Mouse (Mus musculus) urinary bladder, postnatal 14 days (tissue): ENCODE data around the gene Arl10.

Experiments
- DNase-seq: peaks from one replicate; pipeline ENCODE4 v3.0.0; 2021; ENCODE audit warnings: low spot score

The Arl10 gene

DNA sequence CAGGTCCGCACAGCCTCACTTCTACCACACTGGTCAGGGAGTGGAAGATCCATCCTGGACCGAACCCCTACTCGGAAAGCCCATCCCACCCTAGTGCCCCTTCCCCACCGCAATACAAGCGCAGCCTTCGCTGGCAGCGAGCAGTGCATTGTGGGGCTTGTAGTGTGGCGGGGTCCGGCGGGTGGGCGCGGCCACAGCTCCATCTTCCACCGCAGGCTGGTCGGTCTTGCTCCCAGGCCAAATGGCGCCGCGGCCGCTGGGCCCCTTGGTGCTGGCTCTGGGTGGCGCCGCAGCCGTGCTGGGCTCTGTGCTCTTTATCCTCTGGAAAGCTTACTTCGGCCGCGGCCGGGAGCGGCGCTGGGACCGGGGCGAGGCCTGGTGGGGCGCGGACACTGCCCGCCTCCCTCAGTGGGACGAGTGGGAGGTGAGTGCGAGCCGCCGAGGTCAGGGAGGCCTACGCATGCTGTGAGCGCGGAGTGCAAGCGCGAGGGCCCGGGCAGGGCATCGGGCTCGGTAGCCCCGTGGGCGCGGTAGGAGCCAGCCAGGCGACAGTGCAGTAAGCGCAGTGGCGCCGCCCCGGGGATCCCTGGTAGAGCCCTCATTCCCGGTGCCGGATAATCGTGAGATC, at the start of gene Arl10:
TSS of gene Arl10 (plus strand) at position 162 of the 628 bp plus-strand sequence.
- peak; percentile 75 for DNase-seq

DNA sequence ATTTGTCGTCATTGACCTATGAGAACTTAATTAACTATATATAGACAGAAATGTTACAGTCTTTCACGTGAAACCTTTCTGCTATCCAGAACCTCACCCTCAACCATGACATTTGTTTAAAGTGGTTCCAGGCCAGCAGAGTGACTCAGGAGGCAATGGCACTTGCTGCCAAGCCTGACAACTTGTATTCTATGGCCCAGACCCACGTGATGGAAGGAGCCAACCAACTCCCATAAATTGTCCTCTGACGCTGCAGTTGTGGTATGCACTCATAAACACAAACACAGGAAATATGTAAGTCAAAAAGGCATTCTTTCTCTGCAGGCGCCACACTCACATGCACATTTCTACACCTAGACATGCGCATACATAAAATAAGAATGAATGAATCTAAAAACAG, 47.7 kb upstream of the Arl10 start:
- no peak for DNase-seq

DNA sequence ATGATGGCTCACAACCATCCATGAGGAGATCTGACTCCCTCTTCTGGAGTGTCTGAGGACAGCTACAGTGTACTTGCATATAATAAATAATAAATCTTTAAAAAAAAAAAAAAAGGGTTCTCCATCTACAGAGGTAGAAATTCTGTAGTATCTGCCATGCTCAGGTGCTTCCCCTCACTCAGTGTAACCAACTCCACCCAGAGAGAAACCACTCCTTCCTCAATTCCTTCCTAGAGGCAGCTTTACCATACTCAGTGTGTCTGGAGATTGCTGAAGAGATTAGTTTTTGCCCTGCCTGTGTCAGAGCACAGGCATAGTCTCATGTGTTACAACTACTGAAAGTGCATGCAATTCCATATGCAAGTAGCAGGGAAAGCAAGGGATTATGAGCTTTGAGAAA, 42.7 kb upstream of the Arl10 start:
- DNase-seq, result no peak

DNA sequence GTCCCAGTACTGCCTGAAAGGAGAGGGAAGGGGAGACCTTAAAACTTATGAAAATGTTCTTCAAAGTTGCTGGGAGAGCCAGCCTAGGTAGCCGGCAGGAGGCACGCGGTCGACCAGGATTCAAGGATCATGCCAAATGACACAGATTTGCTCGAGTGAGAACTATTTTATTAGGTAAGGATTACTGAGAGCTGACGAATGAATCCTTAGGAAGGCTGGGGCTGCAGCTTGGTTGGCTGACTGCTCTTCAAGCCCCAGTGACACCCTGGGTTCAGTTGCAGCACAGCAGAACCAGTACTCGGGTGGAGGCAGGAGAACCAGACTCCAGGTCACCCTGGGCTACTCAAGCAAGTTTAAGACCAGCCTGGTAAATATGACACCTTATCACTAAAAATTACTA, 26.8 kb upstream of the Arl10 start:
- no peak for DNase-seq

DNA sequence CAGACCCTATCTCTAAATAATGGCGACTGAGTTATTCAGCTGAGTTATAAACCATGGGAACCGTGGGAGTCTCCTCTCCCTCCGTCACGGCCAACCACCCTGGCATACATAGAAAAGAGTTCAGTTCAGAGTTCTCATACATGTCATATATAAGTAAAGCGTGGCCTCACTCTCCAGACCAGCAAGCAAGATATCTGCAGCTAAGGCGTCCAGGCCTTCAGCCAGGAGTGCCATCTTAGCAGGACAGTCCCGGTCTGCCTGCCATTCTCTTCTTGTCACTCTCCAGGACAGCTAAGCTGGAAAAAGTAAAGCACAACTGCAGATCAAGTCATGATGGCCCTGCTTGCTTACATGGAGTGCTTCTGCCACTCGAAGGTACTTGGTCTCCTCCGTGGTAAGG, 18.6 kb upstream of the Arl10 start:
- no peak for DNase-seq

DNA sequence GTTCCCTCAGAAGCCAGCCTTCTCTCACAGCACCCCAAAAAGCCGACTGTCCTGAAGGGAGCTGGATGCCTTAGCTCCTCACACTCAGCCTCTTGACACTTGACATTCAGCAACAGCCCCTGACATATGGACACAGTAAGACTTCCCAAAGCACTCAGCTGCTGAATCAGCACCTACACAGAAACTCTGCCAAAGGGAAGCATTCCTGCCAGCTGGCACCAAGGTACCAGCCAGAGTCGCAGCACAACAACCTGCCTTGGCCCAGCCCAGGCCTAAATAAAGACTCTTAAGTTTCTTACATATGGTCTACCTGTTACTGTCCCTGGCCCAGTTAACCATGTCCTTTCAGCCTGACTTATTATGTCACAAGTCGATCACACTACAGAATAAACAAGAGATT, 18.0 kb upstream of the Arl10 start:
- no peak for DNase-seq

DNA sequence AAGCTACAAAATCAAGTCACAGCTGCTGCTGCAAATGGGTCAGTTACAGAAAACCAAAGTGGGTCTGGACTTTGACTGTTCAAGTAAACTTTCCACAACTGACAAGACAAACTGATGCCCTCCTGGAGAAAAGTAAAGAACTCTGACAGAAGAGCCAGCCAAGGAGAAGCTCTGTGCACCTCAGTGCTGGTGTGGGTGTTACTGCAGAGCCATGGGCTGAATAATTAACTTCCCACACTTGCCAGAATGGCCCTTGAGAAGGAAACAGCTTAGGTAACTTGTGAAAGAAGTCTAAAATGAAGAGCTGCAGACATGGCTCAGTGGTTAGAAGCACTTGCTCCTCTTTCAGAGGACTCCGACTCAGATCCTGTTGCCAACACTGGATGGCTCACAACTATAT, 17.2 kb upstream of the Arl10 start:
- no peak for DNase-seq

DNA sequence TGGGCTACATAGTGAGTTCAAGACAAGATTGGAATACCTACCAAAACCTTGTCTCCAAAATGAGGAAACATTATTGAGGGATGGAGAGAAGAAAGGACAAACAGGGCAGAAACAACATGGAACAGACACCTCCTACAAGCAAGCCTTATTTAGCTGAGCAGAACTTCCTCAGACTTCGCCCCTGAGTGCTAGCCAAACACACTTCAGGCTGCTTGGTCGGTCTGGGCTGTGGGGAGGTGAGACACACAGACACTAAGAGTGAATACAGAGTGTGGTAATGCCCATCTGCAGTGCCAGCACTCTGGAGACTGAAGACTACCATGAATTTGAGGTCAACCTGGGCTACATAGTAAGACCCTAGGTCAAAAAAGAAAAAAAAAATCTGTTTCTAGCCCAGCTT, 15.2 kb upstream of the Arl10 start:
- DNase-seq, result no peak

DNA sequence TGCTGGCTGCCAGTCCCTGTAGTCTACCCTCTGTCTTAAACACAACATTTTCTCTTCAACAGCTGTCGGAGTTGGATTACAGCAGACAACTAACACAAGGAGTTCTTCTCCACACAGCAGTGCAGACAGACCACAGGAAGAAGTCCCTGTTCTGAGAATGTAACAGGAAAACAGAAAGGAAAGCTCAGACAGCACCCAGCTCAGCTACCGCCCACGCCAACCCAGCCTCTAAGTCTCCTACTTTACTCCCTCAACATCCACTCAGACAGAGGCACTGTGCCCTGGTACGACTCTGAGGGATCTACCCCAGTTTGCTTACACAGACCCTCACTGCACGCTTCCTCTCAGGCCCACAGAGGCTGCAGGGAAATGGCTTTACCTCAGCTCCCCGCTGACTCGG, 14.2 kb upstream of the Arl10 start:
- no peak for DNase-seq

DNA sequence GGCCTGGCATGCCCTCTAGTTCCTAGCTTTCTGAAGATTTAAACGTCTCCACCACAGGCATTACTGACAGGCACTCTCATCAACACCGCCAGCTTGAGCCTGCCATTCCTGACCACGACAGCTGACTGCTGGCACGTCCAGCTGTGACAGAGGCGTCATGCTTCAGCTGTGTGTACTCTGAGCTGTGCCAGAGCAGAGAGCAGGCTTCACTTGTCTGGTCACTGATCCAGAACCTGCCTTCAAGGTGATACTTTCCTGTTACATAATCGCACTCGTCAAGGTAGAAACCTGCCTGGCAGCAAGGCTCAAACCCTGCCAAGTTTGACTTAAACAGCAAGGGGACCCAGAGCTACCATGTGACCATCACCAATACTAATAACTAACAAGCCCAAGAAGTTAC, 12.3 kb upstream of the Arl10 start:
- no peak for DNase-seq

DNA sequence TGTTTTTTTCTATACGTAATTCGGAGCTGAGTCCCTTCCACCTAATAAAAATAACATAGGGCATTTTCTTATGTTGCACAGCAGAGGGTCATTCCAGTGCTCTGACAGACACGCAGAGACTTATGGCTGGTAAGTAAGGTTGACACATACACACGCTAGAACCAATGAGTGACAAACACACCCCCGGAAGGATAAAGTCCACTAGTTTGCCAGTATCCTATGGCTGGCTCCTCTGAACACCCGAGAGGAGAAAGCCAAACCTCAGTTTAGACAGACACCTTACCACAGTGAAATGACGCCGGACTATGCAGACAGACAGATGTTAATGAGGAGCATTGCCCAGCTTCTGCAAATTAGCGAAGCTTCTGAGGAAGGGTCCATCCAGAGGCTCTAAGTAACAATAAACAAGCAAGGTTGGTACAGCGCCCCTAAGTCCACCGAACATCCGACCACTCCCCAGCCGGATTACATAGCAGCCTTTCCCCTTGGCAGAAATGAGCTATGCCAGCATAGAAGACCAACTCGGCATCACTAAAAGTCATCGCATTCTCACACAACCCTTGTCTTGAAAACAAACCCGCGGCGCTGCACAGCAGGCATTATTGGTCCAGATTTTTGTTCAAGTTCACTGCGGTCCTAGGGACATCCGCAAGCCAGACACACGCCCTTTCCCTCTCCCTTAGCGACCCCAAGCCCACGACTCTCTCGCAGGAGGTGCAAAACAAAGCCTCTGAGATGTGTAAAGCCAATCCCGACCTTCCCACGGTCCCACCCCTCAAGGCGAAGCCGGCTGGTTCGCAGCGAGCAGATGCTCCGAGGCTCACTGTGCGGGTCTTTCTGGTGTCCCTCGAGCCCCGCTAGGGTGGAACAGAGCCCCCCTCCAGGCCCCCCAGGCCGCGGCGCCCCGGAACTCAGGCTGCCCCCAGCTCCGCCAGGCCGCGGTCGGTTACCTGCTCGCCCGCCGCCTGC, 10.3 kb upstream of the Arl10 start:
- peak; percentile 15 for DNase-seq

DNA sequence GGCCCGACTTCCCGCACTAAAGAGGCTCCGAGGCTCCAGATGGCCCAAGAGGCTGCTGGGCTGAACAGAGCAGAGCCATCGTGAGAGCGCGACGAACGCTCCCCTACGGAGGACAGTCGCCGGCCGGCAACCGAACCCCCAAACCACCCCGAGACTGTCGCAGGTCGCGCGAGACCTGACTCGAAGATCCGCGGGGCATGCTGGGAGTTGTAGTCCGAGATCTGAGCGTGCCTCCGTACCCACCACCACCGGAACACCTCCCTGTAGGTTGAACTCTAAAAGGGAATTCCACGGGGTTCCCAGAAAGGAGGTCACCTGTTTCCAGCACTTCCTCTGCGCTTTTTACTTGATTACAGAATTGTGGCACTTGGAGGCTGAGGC, 9.6 kb upstream of the Arl10 start, which contains the start of gene 4833439L19Rik:
TSS of gene 4833439L19Rik (minus strand) at position 235 of the 381 bp plus-strand sequence.
- DNase-seq, result peak; percentile 96

DNA sequence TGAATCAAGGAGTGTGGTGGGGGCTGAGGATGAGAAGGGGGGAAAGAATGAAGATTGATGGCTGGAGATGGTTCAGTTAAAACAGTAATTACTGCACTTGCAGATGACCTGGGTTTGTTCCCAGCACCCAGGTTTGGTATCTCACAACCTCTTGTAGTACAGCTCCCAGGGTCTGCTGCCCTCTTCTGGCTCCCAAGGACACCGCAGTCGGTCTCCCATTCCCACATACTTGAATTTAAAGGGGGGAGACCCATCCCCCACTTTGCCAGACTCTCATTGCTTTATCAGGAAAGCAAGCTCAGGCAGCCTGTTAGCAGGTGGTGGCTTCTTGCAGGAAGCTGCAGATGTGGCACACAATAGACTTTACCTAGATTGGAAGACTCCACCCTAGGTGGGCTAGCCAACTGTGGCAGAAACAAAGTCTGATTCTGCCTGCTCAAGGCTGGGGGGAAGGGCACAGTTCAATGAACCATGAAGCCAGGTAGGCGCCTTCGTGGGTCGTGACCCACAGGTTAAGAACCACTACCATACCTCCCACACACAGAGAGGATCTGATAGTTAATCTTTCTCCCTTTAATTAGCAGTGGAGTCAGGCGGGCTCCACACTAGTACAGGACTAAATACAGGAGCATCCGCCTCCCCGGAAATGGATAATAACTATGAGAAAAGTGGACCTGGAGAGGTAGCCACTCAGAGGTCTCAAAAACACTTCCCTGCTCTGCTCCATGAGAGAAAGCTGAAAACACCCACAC, 9.0 kb upstream of the Arl10 start:
- DNase-seq, result peak; percentile 61

DNA sequence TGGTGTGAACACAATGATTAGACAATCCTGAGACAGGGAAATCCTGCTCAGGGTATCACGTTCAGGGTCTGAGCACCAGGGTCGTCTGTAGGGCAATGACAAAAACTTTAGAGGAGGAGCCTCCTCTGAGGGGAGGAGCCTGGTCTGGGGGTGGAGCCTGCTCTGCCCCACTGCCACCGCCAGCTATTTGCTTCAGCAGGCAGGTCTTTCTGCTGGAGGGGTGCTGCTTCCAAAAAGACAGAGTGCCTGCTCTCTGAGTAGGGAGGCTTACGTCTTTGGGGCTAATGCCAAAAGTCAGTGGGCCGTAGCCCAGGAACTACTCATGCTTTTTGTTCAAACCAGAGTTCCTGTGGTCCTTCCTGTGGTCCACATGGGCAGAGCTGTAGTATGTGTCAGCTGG, 6.4 kb upstream of the Arl10 start:
- DNase-seq, result no peak

DNA sequence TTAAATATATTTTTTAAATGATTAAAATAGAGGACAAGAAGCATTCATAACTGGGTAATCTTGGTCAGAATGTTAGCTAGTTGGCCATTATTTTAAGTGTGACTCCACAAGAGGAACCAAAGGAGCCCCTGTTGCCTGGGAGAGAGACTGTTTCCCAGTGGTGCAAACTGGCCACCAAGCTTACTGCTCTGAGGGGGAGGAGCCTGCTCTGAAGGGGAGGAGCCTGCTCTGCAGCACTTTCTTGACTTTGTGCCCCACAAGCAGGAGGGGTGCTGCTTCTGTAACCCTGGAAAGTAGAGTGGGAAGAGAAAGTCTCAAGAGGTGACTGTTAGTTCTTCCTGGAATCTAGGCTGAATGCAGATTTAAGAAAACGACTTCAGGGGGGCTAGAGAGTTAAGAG, 5.5 kb upstream of the Arl10 start:
- no peak for DNase-seq

DNA sequence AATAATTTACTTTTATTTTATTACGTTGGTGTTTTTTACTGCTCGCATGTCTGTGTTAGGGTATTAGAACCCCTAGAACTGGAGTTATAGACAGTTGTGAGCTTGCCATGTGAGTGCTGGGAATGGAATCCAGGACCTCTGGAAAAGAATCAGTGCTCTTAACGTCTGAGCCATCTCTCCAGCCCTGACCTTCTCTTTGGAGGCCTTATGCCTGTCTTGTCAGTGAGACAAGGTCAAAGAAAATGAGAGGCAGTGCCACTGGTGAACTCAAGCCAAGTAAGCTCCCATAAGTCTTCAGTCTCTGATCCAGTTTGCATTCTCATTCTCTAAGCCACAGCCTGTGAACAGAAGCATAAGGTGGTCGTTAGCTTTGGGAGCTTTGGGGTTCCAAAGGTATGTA, 4.1 kb upstream of the Arl10 start:
- no peak for DNase-seq

DNA sequence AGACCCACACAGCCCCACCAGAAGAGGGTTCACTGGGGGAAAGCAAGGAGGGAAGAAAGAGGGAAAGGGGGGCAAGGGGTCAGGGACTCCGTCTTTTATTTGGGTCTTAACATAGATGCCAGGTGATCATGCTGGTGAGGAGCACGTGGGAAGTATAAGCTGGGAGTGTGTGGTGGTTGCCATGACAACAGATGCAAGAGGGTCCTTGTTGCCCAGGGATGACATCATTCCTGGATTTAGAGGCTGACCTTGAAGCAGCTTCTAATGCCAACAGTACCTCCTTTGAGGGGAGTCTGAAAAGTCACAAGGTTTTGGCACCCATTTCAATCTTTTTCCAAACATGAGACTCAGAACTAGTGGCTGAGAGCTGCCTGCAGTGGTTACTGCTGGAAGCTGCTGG, 3.2 kb upstream of the Arl10 start:
- DNase-seq, result no peak

DNA sequence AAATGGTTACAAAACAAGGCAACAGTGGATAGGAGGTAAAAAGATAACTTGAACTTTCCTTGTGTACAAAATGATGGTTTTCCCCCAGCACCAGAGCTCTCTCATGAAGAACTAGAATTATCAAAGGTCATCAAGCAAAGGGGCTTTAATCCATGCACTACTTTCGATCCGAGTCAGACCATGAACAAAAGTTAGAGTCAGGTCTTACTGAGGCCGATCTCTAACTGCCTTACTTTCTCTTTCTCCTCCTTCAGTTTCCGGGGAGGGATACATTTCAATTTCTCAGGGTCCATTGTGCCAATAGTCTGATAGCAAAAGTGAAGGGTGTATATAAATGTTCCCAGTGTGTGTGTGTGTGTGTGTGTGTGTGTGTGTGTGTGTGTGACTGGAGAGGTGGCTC, 2.2 kb upstream of the Arl10 start:
- no peak for DNase-seq

DNA sequence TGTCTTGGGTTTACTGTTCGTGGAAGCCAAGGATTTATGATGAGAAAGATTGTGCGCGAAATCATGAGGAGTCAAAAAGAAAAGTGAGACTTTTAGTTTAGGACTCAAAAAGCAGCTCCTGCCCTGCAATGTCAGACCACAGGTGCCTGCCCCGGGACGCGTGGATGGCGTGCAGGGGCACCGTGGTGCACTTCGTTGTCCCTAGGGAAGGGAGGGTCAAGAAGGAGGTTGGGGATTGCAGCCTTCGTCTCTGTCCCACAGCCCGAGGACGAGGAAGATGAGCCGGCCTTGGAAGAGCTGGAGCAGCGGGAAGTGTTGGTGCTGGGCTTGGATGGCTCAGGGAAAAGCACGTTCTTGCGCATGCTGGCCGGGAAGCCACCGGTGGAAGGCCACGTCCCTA, 674 bp downstream of the Arl10 start:
- DNase-seq, result no peak

DNA sequence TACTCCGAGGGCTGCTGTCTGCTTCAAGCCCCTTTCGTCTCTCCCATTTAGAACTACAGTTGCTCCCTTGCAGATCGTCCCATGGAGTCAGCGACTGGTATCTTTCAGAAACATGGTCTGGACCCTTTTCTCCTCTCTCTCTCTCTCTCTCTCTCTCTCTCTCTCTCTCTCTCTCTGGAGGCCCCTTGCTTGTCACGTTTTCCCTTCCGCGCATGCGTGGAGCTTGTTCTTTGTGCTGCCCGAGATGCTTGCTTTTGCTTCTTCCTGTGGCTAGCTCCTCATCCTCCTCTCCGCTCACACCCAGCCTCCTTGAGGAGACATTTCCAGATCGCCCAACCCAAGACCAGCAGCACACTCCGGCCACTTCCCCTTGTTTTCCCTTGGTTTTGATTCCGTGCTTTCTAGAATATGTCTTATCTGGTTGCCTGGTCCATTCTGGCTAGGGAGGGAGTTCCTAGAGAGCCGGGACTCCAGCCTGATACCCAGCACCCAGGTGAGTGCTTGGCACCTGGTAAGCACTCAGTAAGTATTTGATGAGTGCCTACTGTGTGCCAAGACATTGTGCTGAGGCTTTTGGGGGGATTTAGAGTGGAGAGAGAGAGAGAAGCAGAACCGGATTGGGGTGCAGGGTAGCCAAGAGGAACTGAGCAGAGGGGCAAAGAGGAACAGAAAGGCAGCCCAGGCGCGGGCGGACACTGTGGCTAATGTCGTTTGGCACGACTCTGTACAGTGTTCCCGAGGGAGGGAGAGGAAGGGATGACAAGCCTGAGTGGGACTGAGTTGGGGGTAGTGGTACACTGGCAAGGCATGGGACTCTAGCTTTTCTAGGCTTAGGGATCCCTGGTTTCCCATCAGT, 3.1 kb downstream of the Arl10 start:
- DNase-seq, result no peak

DNA sequence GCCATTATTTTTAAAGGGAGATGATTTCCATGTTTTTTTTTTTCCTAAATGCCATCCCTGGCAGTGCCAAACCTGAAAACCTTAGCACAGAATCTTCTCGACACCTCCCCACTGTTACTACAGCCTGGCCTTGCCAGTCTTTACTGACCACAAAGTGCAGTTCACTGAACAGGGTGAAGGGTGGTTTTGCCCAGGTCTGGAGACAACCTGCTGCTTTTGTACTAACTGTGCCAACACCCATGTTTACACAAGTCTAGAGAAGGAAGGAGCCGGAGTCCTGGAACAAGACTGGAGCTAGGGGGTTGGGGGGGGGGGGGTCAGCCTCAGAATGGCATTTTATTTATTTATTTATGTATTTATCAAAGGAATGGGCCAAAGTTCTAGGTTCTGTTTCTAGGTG, 6.6 kb downstream of the Arl10 start:
- DNase-seq, result no peak

DNA sequence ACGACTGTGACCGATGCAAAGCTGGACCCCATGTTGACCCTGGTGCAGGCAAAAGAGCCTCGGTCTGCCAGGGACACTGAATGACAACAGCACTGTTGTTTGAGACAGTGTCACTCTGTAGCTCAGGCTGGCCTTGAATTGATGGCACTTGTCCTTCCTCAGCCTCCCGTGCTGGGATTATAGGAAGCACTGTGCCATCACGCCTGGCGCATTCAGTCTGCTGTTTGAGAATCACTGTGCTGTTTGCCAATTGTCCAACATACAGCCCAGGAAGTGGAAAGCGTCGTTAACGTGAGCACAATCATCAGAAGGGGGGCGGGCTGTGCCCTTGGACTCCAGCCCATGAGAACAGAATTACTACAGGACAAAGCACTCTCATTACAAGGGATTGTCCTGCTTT, 7.3 kb downstream of the Arl10 start:
- no peak for DNase-seq
